Mouse (Mus musculus): ENCODE measurements at regions not wholly inside any gene's neighbourhood (a gene's known extent, or its start where the extent isn't known, plus 50 kb on each side); places are given as distances from the start of the nearest gene placed in this dataset.

DNA sequence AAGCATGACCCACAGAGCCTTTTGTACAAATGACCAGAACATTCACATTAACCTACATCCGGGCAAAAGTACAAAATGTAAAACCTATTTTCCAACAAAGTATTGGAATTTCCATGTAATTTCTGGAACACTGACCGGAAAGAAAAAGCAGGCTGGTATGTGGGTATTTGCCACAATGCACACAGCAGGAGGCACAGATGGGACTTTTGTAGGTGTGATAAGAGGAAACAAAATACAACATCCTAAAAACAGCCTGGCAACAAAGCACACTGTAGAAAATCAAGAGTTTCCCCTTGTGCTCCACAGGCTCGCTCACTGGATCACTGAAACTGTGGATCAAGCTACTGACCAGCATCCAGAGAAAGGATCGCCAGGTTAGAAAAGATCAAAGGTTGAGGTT, 94.4 kb downstream of the Sptssa start:
- TF ChIP-seq POLR2A (IDR thresholded peaks at IDR 0.05; ENCODE audit: insufficient read depth, low read length) (no peak), EP300 (IDR thresholded peaks at IDR 0.05; ENCODE audit: insufficient read depth, low read depth, low read length) (no peak), CTCF (IDR thresholded peaks at IDR 0.05; ENCODE audit: low read depth, low read length) (no peak)
